Mouse (Mus musculus) layer of hippocampus, postnatal 14 days (tissue): Measurements from ENCODE around the gene Dusp11. TPM values are rescaled to one million over a fixed set of nuclear protein-coding genes. Genes with fewer than 3 reads are reported as not detected.
"Not testable (repeated sequence)": the region's sequence is repeated elsewhere in the genome, so short reads cannot be mapped to it uniquely, and the experiment has no call there.

Experiments used
- DNase-seq, 2 experiments: peaks; one replicate each; pipeline ENCODE4 v3.0.0; 2021 to 2022; ENCODE audit warnings: low spot score in 2 of 2, mixed read lengths in 1 of 2
- long read RNA-seq, 2 experiments: library from polyadenylated mRNA; stranded (forward); transcript quantifications; one replicate each; pipeline ENCODE4 v2.0.0; 2021
- total RNA-seq, 2 experiments: library from RNA; stranded (reverse); gene quantifications; 2 replicates each; pipeline ENCODE4 v1.2.3; 2021

Dusp11 gene
- 10 to 100 TPM; 83.3 to 89.0 TPM for total RNA-seq
- long read RNA-seq, experiment 1, full-length matches to known transcripts = 9 of 12 reads
- long read RNA-seq, experiment 1, partial matches to known transcripts = 2 of 12 reads
- long read RNA-seq, experiment 1, other reads (novel, unspliced or antisense) = 1 of 12 reads
- long read RNA-seq, experiment 2, full-length matches to known transcripts = 5 of 14 reads
- long read RNA-seq, experiment 2, partial matches to known transcripts = 0 of 14 reads
- long read RNA-seq, experiment 2, other reads (novel, unspliced or antisense) = 9 of 14 reads

GRCm38 (mm10) chr6:85961101-85962091 lies at the start of gene Dusp11:
Gene Dusp11, minus strand, starts transcription at chr6:85961667.
- peak; percentile 94 to 95 for DNase-seq

GRCm38 (mm10) chr6:86009980-86010379 lies 48.5 kb upstream of the Dusp11 start:
- DNase-seq = peak; percentile 55 to 70

DNA sequence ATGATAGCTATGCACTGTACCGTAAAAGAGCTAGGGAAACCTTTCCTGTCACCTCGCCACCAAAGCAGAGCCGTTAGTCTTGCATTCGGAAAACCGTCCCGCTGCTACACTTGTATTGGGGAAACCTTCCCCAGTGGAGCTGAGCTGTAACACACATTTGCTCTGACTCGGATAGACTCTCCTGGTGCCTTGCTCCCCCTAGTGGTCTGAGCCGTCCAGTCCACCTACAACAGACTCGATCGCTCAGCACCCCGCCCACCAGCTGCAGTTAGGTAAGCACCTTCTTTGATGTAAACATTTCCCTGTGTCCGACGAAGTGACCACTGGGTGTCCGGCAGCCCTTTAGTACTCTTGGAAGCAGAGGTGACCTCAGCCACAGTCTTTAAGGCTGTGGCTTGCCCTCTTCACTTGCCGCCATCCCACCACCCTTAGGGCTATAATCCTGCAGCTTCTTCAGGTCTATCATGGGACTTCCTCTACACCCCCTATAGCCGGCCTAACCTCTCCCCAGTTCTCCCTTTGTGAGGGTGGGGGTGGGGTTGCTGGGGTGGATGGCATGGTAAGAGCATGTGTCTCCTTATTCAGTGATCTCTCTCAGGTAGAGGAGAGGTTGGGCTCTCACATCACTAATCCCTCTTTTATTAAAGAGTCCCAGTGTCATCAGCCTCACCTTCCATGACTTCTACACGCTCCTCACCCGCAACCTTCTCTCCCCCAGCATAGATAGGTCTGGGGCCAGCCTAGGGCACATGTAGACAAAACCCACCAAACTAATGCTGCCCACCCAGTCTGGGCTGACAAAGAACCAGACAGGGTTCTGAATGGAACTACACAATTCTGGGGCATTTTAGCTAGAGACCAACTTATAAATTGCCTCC lies 43.0 kb upstream of the Dusp11 start:
- peak; percentile 60 to 73 for DNase-seq

- no peak for DNase-seq
Measured at GRCm38 (mm10) chr6:86003405-86003925, 42.0 kb upstream of the Dusp11 start.

- not testable (repeated sequence) for DNase-seq
Measured at GRCm38 (mm10) chr6:85990774-85991173, 29.3 kb upstream of the Dusp11 start.

- DNase-seq = not testable (repeated sequence)
Measured at GRCm38 (mm10) chr6:85989570-85989969, 28.1 kb upstream of the Dusp11 start.

- DNase-seq = no peak
Measured at GRCm38 (mm10) chr6:85984351-85984750, 22.9 kb upstream of the Dusp11 start.

- DNase-seq = not testable (repeated sequence)
Measured at GRCm38 (mm10) chr6:85978736-85979135, 17.3 kb upstream of the Dusp11 start.

- no peak for DNase-seq
Measured at GRCm38 (mm10) chr6:85976242-85976641, 14.8 kb upstream of the Dusp11 start.

DNA sequence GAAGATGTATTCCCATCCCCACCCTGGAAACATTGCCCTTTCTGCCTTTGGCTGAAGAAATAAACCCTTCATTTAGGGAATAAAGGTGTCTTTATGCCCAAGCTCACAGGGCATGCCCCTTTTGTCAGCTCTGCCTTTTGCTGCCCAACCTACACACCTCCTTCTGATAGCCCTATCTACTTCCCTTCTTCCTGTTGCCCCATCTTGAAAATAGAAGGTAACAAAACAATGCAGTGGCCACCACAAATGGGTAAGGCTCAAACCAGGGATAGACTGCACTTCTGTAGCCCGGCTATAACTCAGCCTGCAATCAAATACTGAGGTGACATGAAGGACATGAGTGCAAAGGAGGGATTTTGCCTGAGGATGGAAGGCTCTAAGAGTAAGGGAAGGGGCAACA lies 14.3 kb upstream of the Dusp11 start:
- no peak for DNase-seq

DNA sequence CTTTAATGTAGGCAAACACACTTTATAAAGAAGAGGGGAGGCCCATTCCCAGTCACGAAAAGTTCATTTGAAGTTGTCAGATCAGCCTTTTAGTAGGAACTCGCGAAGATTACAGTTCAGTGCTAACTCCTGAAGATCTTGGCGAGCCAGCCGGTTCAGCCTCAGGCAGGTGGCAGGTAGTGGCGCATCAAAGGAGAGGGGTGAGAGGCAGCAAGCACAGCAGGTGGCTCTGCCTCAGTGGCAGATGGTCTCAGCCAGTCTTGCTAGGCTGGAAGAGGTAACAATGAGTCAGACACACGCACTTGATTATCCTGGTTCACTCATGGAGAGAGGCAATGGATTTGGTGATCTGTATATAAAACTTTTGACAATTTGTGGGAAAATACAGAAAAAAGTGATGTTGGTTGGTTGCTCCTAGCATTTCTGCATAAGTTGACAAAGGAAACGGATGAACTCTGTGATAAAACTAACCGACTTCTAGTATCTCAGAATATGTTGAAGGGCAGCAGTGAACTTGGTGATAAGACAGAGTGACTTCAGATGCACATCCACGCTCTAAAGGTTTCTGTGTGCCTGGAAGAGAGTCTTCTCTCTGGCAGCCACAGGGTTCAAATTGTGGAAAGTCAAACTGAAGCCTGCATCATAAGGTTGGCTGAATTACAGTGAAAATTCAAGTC lies 13.6 kb upstream of the Dusp11 start:
- no peak for DNase-seq

DNA sequence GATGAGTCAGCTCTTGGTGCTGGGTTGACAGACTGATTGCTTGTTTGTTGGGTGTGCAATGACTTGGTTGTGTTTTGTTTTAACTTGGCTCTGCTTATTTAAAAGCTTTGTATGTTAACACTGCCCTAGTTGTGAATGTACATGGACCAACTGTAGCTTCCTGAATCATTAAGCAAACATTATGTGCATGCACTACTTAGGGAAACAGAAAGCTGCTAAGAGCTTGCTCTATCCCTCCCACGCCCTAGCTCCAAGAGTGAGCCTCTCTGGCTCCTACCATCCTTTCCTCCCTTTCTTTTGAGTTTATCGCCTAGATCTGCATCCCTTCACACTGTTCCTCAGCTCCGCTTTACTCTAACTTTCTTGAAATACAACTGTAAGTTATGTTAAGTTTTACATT lies 11.9 kb upstream of the Dusp11 start:
- no peak for DNase-seq

- no peak for DNase-seq
Measured at GRCm38 (mm10) chr6:85972699-85973098, 11.2 kb upstream of the Dusp11 start.

DNA sequence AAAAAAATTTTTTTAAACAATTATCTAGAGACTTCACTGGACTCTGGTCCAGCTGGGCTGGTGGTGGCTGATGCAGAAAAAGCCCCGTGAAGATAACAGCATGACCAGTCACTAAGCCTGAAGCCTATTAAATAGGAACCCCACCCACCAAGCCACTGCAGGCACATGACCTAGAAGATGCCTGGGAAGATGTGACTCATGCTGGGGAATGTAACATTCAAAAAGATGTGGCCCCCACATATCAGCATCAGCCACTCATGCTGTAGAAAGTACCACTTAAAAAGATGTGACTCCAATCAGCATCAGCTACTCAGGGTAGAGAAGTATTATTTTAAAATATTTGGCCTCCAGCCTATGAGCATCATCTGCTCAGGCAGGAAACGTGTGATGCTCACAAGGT lies 8.4 kb upstream of the Dusp11 start:
- DNase-seq = no peak

GRCm38 (mm10) chr6:85966686-85967085 lies 5.2 kb upstream of the Dusp11 start:
- DNase-seq = no peak

GRCm38 (mm10) chr6:85966081-85966480 lies 4.6 kb upstream of the Dusp11 start:
- DNase-seq = not testable (repeated sequence)

GRCm38 (mm10) chr6:85957581-85957980 lies 3.9 kb downstream of the Dusp11 start:
- DNase-seq = no peak

DNA sequence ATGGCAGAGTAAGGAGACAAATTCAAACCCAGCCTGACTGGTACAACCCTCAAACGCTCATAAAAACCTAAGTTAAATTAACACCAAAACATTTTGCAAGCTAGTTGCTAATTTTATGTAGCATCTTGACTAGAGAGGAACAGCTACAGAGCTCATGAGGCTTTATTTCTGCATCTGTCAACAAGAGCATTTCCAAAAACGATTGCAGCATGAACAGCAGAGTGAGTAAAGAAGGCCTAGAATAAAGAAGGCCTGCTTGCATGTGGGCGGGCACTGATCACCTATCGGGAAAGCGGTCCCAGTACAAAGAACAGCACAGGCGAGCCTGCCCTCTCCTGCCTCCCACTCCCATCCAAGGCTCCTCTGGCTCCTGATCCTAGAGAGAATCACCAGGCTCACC lies 12.9 kb downstream of the Dusp11 start:
- DNase-seq = peak in 1 of 2 experiments; percentile 52

- DNase-seq = no peak
Measured at GRCm38 (mm10) chr6:85942469-85942868, 19.0 kb downstream of the Dusp11 start.

GRCm38 (mm10) chr6:85938701-85939100 lies 22.8 kb downstream of the Dusp11 start:
- DNase-seq = no peak
